Mouse (Mus musculus): ENCODE data around the gene Tmem104.

The Tmem104 gene

GRCm38 (mm10) chr11:115187224-115187639 is at the start of gene Tmem104:
TSS of gene Tmem104 (plus strand) at chr11:115187487.
- DNase-seq (ENCODE audit: low spot score), result peak; percentile 100

GRCm38 (mm10) chr11:115138597-115139262 is 48.6 kb upstream of the Tmem104 start:
- DNase-seq (ENCODE audit: low spot score), result no peak

GRCm38 (mm10) chr11:115141970-115142369 is 45.3 kb upstream of the Tmem104 start:
- no peak for DNase-seq (ENCODE audit: low spot score)

- no peak for DNase-seq (ENCODE audit: low spot score)
Measured at GRCm38 (mm10) chr11:115147813-115148212, 39.5 kb upstream of the Tmem104 start.

- no peak for DNase-seq (ENCODE audit: low spot score)
Measured at GRCm38 (mm10) chr11:115150741-115151254, 36.5 kb upstream of the Tmem104 start.

GRCm38 (mm10) chr11:115151755-115152429 is 35.4 kb upstream of the Tmem104 start:
- DNase-seq (ENCODE audit: low spot score), result peak; percentile 64

GRCm38 (mm10) chr11:115153088-115153487 is 34.2 kb upstream of the Tmem104 start:
- DNase-seq (ENCODE audit: low spot score), result no peak

GRCm38 (mm10) chr11:115153699-115154292 is 33.5 kb upstream of the Tmem104 start:
- peak; percentile 84 for DNase-seq (ENCODE audit: low spot score)

- DNase-seq (ENCODE audit: low spot score), result no peak
Measured at GRCm38 (mm10) chr11:115155053-115155634, 32.1 kb upstream of the Tmem104 start.

GRCm38 (mm10) chr11:115157933-115158719 is 29.2 kb upstream of the Tmem104 start:
- no peak for DNase-seq (ENCODE audit: low spot score)

GRCm38 (mm10) chr11:115160016-115160797 is 27.1 kb upstream of the Tmem104 start:
- peak; percentile 81 for DNase-seq (ENCODE audit: low spot score)

GRCm38 (mm10) chr11:115160883-115161577 is 26.3 kb upstream of the Tmem104 start:
- DNase-seq (ENCODE audit: low spot score), result peak; percentile 90

GRCm38 (mm10) chr11:115161578-115162204 is 25.6 kb upstream of the Tmem104 start:
- no peak for DNase-seq (ENCODE audit: low spot score)

GRCm38 (mm10) chr11:115162205-115162601 is 25.1 kb upstream of the Tmem104 start:
- DNase-seq (ENCODE audit: low spot score), result no peak

- DNase-seq (ENCODE audit: low spot score), result peak; percentile 98
Measured at GRCm38 (mm10) chr11:115162832-115163480, 24.3 kb upstream of the Tmem104 start, which contains the start of gene Slc9a3r1. TSS of gene Slc9a3r1 (plus strand) at chr11:115163341.

GRCm38 (mm10) chr11:115163568-115164150 is 23.6 kb upstream of the Tmem104 start:
- DNase-seq (ENCODE audit: low spot score), result peak; percentile 65

GRCm38 (mm10) chr11:115164341-115164975 is 22.8 kb upstream of the Tmem104 start:
- DNase-seq (ENCODE audit: low spot score), result no peak

- DNase-seq (ENCODE audit: low spot score), result no peak
Measured at GRCm38 (mm10) chr11:115164976-115165374, 22.3 kb upstream of the Tmem104 start.
